Mouse (Mus musculus) gastrocnemius, adult 18-20 months (tissue): Measurements from ENCODE around the gene Syne3. TPM values are rescaled to one million over a fixed set of nuclear protein-coding genes. Genes with fewer than 3 reads are reported as not detected.

Source experiments
- DNase-seq: peaks from one replicate; pipeline ENCODE4 v3.0.0; 2021; ENCODE audit warnings: low spot score
- total RNA-seq, 2 experiments: library from RNA; stranded (reverse); gene quantifications; 2 replicates each; pipeline ENCODE4 v1.2.3; 2021

Gene Syne3
- total RNA-seq, 2 experiments from 2014 or later, result 3.6 to 4.3 TPM

- no peak for DNase-seq
These were observed 16.5 kb upstream of the Syne3 start for GRCm38 (mm10) chr12:105025947-105026586.

- peak; percentile 72 for DNase-seq
These were observed 15.8 kb upstream of the Syne3 start for GRCm38 (mm10) chr12:105025271-105025946.

GRCm38 (mm10) chr12:105022776-105023175 is 13.2 kb upstream of the Syne3 start:
- no peak for DNase-seq

GRCm38 (mm10) chr12:105022141-105022540 is 12.5 kb upstream of the Syne3 start:
- no peak for DNase-seq

GRCm38 (mm10) chr12:105021441-105022069 is 11.9 kb upstream of the Syne3 start:
- no peak for DNase-seq

- DNase-seq, result no peak
These were observed 10.0 kb upstream of the Syne3 start for GRCm38 (mm10) chr12:105019359-105020219.

GRCm38 (mm10) chr12:105016639-105017038 is 7.0 kb upstream of the Syne3 start:
- DNase-seq, result no peak

GRCm38 (mm10) chr12:105016199-105016598 is 6.6 kb upstream of the Syne3 start:
- no peak for DNase-seq

- DNase-seq, result peak; percentile 75
These were observed 3.5 kb upstream of the Syne3 start for GRCm38 (mm10) chr12:105013065-105013464.

GRCm38 (mm10) chr12:105012314-105012713 is 2.7 kb upstream of the Syne3 start:
- no peak for DNase-seq

- no peak for DNase-seq
These were observed 2.0 kb upstream of the Syne3 start for GRCm38 (mm10) chr12:105011589-105011988.

- DNase-seq, result no peak
These were observed 693 bp upstream of the Syne3 start for GRCm38 (mm10) chr12:105010213-105010790.

GRCm38 (mm10) chr12:105008752-105009178 is 844 bp downstream of the Syne3 start:
- peak; percentile 36 for DNase-seq

- DNase-seq, result no peak
These were observed 1.5 kb downstream of the Syne3 start for GRCm38 (mm10) chr12:105008150-105008549.

- DNase-seq, result no peak
These were observed 4.0 kb downstream of the Syne3 start for GRCm38 (mm10) chr12:105005715-105005972.

- no peak for DNase-seq
These were observed 4.5 kb downstream of the Syne3 start for GRCm38 (mm10) chr12:105004956-105005714.

- DNase-seq, result no peak
These were observed 5.9 kb downstream of the Syne3 start for GRCm38 (mm10) chr12:105003715-105004114.

GRCm38 (mm10) chr12:105003158-105003557 is 6.5 kb downstream of the Syne3 start:
- DNase-seq, result no peak

- DNase-seq, result no peak
These were observed 7.1 kb downstream of the Syne3 start for GRCm38 (mm10) chr12:105002340-105003132.

GRCm38 (mm10) chr12:105001317-105001716 is 8.3 kb downstream of the Syne3 start:
- DNase-seq, result no peak
